Mouse (Mus musculus) ES-Bruce4 (cell line): ENCODE measurements around the gene Cpsf7. TPM values are rescaled to one million over a fixed set of nuclear protein-coding genes. Genes with fewer than 3 reads are reported as not detected.

Source experiments
- H3K27ac ChIP-seq: 2 replicates; pipeline ENCODE4 v1.5.1; 2012; ENCODE audit warnings: low read length, inconsistent platforms; ENCODE audit not compliant: insufficient read depth
- H3K27me3 ChIP-seq: 2 replicates; pipeline ENCODE4 v1.6.1; 2012; ENCODE audit warnings: mild to moderate bottlenecking, low read length, inconsistent platforms; ENCODE audit not compliant: control insufficient read depth, poor library complexity, insufficient read depth, severe bottlenecking
- H3K36me3 ChIP-seq: 2 replicates; pipeline ENCODE4 v1.6.1; 2012; ENCODE audit warnings: inconsistent platforms, mild to moderate bottlenecking, low read length, moderate library complexity; ENCODE audit not compliant: control insufficient read depth, poor library complexity, insufficient read depth, severe bottlenecking
- H3K4me1 ChIP-seq: one replicate; pipeline ENCODE4 v1.8.1; 2011; ENCODE audit warnings: low read length; ENCODE audit not compliant: control insufficient read depth, insufficient read depth
- H3K4me3 ChIP-seq: 2 replicates; pipeline ENCODE4 v1.5.1; 2011; ENCODE audit warnings: low read depth, mild to moderate bottlenecking, low read length
- H3K9ac ChIP-seq: 2 replicates; pipeline ENCODE4 v1.6.1; 2012; ENCODE audit warnings: low read depth, mild to moderate bottlenecking, inconsistent platforms; ENCODE audit not compliant: poor library complexity, severe bottlenecking
- H3K9me3 ChIP-seq: replicated peaks from 2 replicates; pipeline ENCODE4 v1.6.1; 2012; ENCODE audit warnings: mild to moderate bottlenecking, low read length, inconsistent platforms; ENCODE audit not compliant: control insufficient read depth, poor library complexity, insufficient read depth, severe bottlenecking
- CTCF ChIP-seq: IDR thresholded peaks from one replicate; pipeline ENCODE4 v1.8.1; 2011; ENCODE audit warnings: low read depth, low read length
- EP300 ChIP-seq: IDR thresholded peaks from 2 replicates; pipeline ENCODE4 v1.6.1; 2011; ENCODE audit warnings: low read depth, low read length; ENCODE audit not compliant: insufficient read depth
- POLR2A ChIP-seq: IDR thresholded peaks from one replicate; pipeline ENCODE4 v1.8.1; 2011; ENCODE audit warnings: low read length; ENCODE audit not compliant: insufficient read depth
- polyA plus RNA-seq: library from polyadenylated mRNA; stranded (reverse); fragments of >200 nt; gene quantifications from 2 replicates; pipeline ENCODE4 v1.2.4, GENCODE M21; 2011; ENCODE audit warnings: low read depth; ENCODE audit not compliant: missing spikeins, insufficient read depth, insufficient read length

Gene Cpsf7
- polyA plus RNA-seq, 1 experiment: 76.3 TPM

DNA sequence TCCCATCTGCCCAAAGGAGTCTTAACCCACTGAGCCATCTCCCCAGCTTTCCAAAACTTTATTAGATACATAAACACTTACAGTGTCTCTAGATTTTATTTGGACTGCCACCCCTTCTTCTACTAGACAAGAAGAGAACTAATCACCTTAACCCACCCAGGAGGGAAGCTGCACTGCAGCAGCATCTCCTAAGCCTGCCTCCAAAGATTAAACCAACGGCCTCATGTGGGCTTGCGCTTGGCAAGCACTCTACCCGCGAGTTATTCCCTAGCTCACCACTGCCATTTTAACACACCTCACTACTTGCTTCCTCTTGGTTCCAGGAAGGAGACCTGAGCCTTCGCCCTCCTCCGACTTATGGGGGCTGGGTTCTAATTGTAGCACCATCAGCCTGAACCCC, 39.2 kb downstream of the Cpsf7 start:
- Histone ChIP-seq H3K36me3 (no peaks in the 10 kb centered on the region), H3K27me3 (no peaks in the 10 kb centered on the region), H3K9ac (no peak overlapping the region), H3K4me3 (no peak overlapping the region), H3K4me1 (no peaks in the 10 kb centered on the region), H3K27ac (no peak overlapping the region), H3K9me3 (no peaks in the 10 kb centered on the region; the same call in 1 of the 2 replicates)
- TF ChIP-seq EP300: no peak
- no peak for TF ChIP-seq CTCF
- TF ChIP-seq POLR2A: no peak

DNA sequence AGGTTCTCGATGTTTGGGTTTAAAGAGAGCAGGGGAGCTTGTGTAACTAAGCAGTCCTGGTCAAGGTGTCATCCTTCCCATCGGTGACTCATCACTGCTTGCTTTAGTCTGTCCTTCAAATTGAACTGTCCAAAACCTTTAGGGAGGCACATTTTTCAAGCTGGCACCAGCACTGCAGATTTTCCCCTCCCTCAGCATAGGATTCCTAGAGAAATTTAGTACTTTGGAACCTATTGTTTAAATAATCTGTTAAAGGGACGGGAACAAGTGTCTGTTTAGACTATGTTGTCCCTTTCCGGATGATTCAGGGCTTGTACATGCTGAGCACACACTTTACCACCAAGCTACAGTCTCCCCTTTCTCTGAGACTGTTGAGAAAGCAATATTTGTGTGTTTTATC, 40.2 kb downstream of the Cpsf7 start:
- TF ChIP-seq CTCF (no peak), EP300 (no peak), POLR2A (no peak)
- Histone ChIP-seq H3K9me3 (no peaks in the 10 kb centered on the region; the same call in 1 of the 2 replicates), H3K4me3 (no peak overlapping the region), H3K4me1 (no peaks in the 10 kb centered on the region), H3K27ac (no peak overlapping the region), H3K36me3 (no peaks in the 10 kb centered on the region), H3K27me3 (no peaks in the 10 kb centered on the region), H3K9ac (no peak overlapping the region)

DNA sequence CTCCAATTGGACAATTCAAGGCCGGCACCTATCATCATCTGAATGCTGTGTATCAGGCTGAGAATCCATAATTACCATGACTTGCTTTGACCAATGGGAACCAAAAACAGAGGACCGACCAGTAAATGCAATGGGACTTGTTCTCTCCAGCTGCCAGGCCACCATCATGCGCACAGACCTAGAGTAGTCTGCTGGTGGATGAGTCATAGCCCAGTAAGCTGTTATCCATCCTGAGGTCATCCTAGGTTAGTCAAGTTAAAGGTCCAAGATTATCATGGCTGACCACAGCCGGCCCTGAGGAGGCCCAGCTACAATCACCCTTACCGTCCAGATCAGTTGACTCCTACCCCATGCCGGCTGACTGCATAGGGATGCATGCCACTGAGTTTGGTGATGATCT, 44.6 kb downstream of the Cpsf7 start:
- Histone ChIP-seq H3K27me3 (no peaks in the 10 kb centered on the region), H3K9ac (no peak overlapping the region), H3K4me1 (no peaks in the 10 kb centered on the region), H3K27ac (no peak overlapping the region), H3K9me3 (no peaks in the 10 kb centered on the region; the same call in 1 of the 2 replicates), H3K4me3 (no peak overlapping the region), H3K36me3 (peaks cover 18% of the 10 kb centered on the region)
- TF ChIP-seq POLR2A: no peak
- no peak for TF ChIP-seq CTCF
- TF ChIP-seq EP300: no peak

DNA sequence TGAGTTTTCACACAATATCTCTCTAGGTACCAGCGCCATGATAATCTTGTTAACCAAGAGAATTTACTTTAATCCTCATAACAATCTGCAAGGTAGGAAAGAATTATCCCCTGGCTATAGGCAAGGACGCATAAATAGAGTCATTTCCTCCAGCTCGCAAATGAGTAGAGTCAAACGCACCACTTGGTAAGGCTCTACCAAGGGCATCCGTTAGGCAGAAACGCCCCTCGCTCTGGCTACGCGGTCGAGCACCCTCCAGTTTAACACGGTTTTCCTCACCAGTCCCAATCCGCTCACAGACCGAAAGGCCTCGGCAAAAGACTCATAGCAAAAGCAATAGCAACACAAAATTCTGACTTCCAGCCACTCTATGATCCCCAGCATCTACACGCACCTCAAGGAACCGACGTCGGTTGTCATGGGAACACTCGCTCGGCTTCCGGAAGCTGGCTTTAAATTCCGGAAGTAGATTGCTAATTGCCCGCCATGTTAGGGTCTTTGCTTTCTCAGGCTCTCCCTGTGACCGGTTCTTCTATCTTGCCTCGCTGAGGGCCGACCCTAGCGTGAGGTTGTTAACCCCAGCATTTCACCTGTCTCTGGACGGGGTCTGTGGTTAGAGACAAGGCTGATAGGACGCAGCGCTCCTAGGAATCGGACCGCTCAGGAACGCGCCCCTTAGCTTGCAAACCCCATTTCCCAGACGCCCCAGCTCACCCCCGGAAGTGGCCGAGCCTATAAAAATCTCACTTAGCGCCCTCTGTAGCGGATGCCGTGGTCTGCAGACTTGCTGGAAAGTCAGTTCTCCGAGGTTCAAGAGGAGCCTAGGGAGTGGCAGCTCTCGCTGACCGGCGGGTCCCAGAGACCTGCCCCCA, 51.9 kb downstream of the Cpsf7 start, which contains the start of the genes Cyb561a3 and Tmem138:
Gene Cyb561a3 (plus strand): TSS at position 483 of the 872 bp plus-strand sequence.
Gene Tmem138 (minus strand): TSS at position 673 of the 872 bp plus-strand sequence.
- Histone ChIP-seq H3K9me3 (no peaks in the 10 kb centered on the region), H3K9ac (peak within 1 kb of the TSS; percentile 44), H3K4me1 (no peaks in the 10 kb centered on the region), H3K27me3 (no peaks in the 10 kb centered on the region), H3K4me3 (peak within 1 kb of the TSS; percentile 95), H3K36me3 (peaks cover 15% of the 10 kb centered on the region), H3K27ac (peak within 1 kb of the TSS; percentile 46)
- peak; percentile 27 for TF ChIP-seq CTCF
- TF ChIP-seq EP300: no peak
- TF ChIP-seq POLR2A: peak; percentile 44

DNA sequence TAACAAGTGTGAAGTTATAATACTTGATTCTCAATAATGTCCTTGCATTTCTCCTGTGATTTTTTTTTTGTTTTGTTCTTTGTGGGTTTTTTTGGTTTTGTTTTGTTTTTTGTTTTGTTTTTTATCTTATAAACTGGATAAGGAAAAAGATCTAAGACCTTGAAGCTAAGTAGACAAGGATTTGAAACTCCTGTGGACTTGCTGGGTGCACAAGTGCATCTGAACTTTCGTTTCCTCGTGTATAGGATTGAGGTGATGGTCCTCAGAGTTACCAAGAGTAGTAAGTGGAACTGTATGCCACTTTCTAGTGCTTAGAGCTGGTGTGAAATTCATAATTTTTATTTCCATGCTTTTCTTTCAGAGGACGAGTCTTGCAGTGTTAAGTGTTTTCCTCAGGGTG, 55.0 kb downstream of the Cpsf7 start:
- H3K9me3 ChIP-seq: no peaks in the 10 kb centered on the region
- H3K27ac ChIP-seq: no peak overlapping the region
- no peak overlapping the region for H3K9ac ChIP-seq
- no peak for TF ChIP-seq EP300
- no peak for TF ChIP-seq CTCF
- no peak for TF ChIP-seq POLR2A
- no peaks in the 10 kb centered on the region for H3K27me3 ChIP-seq
- no peaks in the 10 kb centered on the region for H3K4me1 ChIP-seq
- H3K4me3 ChIP-seq: no peak overlapping the region
- H3K36me3 ChIP-seq: peaks cover under 1% of the 10 kb centered on the region; the same call in 1 of the 2 replicates

DNA sequence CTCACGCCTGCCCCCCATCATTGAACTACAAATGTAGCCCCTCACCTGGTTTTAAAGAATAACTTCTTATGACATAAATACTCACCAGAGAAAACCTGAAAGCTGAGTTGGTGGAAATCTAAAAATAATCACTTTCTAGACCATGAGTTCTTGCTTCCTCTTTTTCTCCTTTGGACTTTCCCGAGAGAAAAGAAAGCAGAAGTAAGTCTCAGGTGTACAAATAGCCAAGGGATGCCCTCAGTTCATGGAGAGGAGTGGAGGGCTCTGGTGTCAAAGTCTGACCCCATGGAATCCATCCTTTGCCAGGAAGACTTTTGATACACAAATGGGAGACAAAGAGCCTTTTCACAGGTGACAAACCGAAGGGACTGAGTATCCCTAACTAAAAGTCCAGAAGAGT, 55.7 kb downstream of the Cpsf7 start:
- Histone ChIP-seq H3K9ac (no peak overlapping the region), H3K4me3 (no peak overlapping the region), H3K27ac (no peak overlapping the region), H3K36me3 (no peaks in the 10 kb centered on the region), H3K4me1 (no peaks in the 10 kb centered on the region), H3K27me3 (no peaks in the 10 kb centered on the region), H3K9me3 (no peaks in the 10 kb centered on the region)
- TF ChIP-seq EP300: no peak
- no peak for TF ChIP-seq POLR2A
- no peak for TF ChIP-seq CTCF
